Mouse (Mus musculus) spleen, adult 2 months (tissue): ENCODE data around the gene Nbas.

Source experiments
- CTCF ChIP-seq: fragments of 200-500 bp; IDR thresholded peaks from 2 replicates; pipeline ENCODE4 v1.5.1; 2011; ENCODE audit warnings: mild to moderate bottlenecking, inconsistent platforms; ENCODE audit not compliant: insufficient read depth, insufficient read length, insufficient replicate concordance; ENCODE audit errors: extremely low read depth
- POLR2A ChIP-seq: fragments of 200-500 bp; IDR thresholded peaks from 2 replicates; pipeline ENCODE4 v1.6.1; 2011; ENCODE audit warnings: low read depth, low read length, inconsistent platforms

- TF ChIP-seq POLR2A (no peak), CTCF (no peak)
Observed at GRCm38 (mm10) chr12:13479163-13479562, 210.2 kb downstream of the Nbas start.
